Mouse (Mus musculus) liver, embryonic 15.5 days (tissue): ENCODE results near the gene Ermp1. TPM values are rescaled to one million over a fixed set of nuclear protein-coding genes. Genes with fewer than 3 reads are reported as not detected.
A peak's percentile ranks its signal among the peaks of the same experiment; 100 is the strongest.
"Not testable (repeated sequence)": the region's sequence is repeated elsewhere in the genome, so short reads cannot be mapped to it uniquely, and the experiment has no call there.

Experiments used
- ATAC-seq: fragments of 200-750 bp; cut with Nextera tagmentation; 2 replicates; pipeline ENCODE4 v1.8.0; 2017; ENCODE audit warnings: moderate number of reproducible peaks, mild to moderate bottlenecking, moderate library complexity; ENCODE audit not compliant: insufficient read depth
- H3K27ac ChIP-seq: fragments of 300-500 bp; sonication (generic); replicated peaks from 2 replicates; pipeline ENCODE4 v1.5.1; 2015; ENCODE audit warnings: mild to moderate bottlenecking, inconsistent platforms
- H3K27me3 ChIP-seq: fragments of 300-500 bp; sonication (generic); 2 replicates; pipeline ENCODE4 v1.6.1; 2015; ENCODE audit warnings: mild to moderate bottlenecking, inconsistent platforms
- H3K36me3 ChIP-seq: fragments of 300-500 bp; sonication (generic); replicated peaks from 2 replicates; pipeline ENCODE4 v1.6.1; 2015; ENCODE audit warnings: moderate library complexity, mild to moderate bottlenecking, inconsistent platforms
- H3K4me1 ChIP-seq: fragments of 300-500 bp; sonication (generic); replicated peaks from 2 replicates; pipeline ENCODE4 v1.6.1; 2015; ENCODE audit warnings: inconsistent platforms
- H3K4me2 ChIP-seq: fragments of 300-500 bp; sonication (generic); 2 replicates; pipeline ENCODE4 v1.6.1; 2015; ENCODE audit warnings: moderate library complexity, mild to moderate bottlenecking, inconsistent platforms
- H3K4me3 ChIP-seq: fragments of 300-500 bp; sonication (generic); replicated peaks from 2 replicates; pipeline ENCODE4 v1.5.1; 2015; ENCODE audit warnings: mild to moderate bottlenecking, inconsistent platforms
- H3K9ac ChIP-seq: fragments of 300-500 bp; sonication (generic); 2 replicates; pipeline ENCODE4 v1.6.1; 2015; ENCODE audit warnings: moderate library complexity, mild to moderate bottlenecking, inconsistent platforms
- H3K9me3 ChIP-seq: fragments of 300-500 bp; sonication (generic); replicated peaks from 2 replicates; pipeline ENCODE4 v1.6.1; 2016; ENCODE audit warnings: inconsistent platforms
- WGBS: fragments of 180-500 bp; shearing (Covaris S2); methylation state at CpG from one replicate; pipeline ENCODE4 v1.1.7; 2015; ENCODE audit warnings: mixed read lengths; ENCODE audit not compliant: insufficient replicate concordance; 5-methylcytosine and 5-hydroxymethylcytosine counted together
- polyA plus RNA-seq: library from polyadenylated mRNA; unstranded; fragments of >200 nt; fragmentation: Nextera tagmentation; extraction: Ambion mirVana; gene quantifications from 2 replicates; pipeline ENCODE4 v1.2.1, GENCODE M21; 2015

Gene Ermp1
- polyA plus RNA-seq, 1 experiment from 2014 or later = 10.6 TPM

GRCm38 (mm10) chr19:29598981-29599380, 49.2 kb downstream of the Ermp1 start:
- Histone ChIP-seq H3K36me3 (peaks cover 62% of the 10 kb centered on the region), H3K27me3 (no peaks in the 10 kb centered on the region), H3K4me1 (no peaks in the 10 kb centered on the region), H3K9me3 (no peaks in the 10 kb centered on the region), H3K27ac (no peak overlapping the region), H3K4me2 (no peak overlapping the region), H3K9ac (no peak overlapping the region), H3K4me3 (no peak overlapping the region)
- no peak for ATAC-seq
- 81% methylated on average over 5 of the region's 5 CpGs for WGBS

- Histone ChIP-seq H3K4me2 (no peak overlapping the region), H3K27ac (no peak overlapping the region), H3K27me3 (no peaks in the 10 kb centered on the region), H3K9ac (no peak overlapping the region), H3K36me3 (peaks cover 42% of the 10 kb centered on the region), H3K9me3 (no peaks in the 10 kb centered on the region), H3K4me3 (no peak overlapping the region), H3K4me1 (no peaks in the 10 kb centered on the region)
- WGBS = 70% methylated on average over 2 of the region's 2 CpGs
- peak; percentile 47; the same call in 1 of the 2 replicates for ATAC-seq
These were observed 51.2 kb downstream of the Ermp1 start for GRCm38 (mm10) chr19:29596985-29597384.

- Histone ChIP-seq H3K4me3 (no peak overlapping the region), H3K9me3 (no peaks in the 10 kb centered on the region), H3K4me1 (no peaks in the 10 kb centered on the region), H3K9ac (no peak overlapping the region), H3K27me3 (no peaks in the 10 kb centered on the region), H3K27ac (no peak overlapping the region), H3K4me2 (no peak overlapping the region), H3K36me3 (peaks cover 42% of the 10 kb centered on the region)
- 83% methylated on average over 3 of the region's 3 CpGs for WGBS
- ATAC-seq = no peak
These were observed 51.9 kb downstream of the Ermp1 start for GRCm38 (mm10) chr19:29596276-29596675.

GRCm38 (mm10) chr19:29593783-29594182, 54.4 kb downstream of the Ermp1 start:
- peaks cover 34% of the 10 kb centered on the region for H3K36me3 ChIP-seq
- not testable (repeated sequence) for H3K4me3 ChIP-seq, ATAC-seq

GRCm38 (mm10) chr19:29583734-29584133, 64.5 kb downstream of the Ermp1 start:
- no peak for ATAC-seq
- Histone ChIP-seq H3K4me3 (no peak overlapping the region), H3K9ac (no peak overlapping the region), H3K36me3 (peaks cover 37% of the 10 kb centered on the region), H3K4me2 (no peak overlapping the region), H3K9me3 (no peaks in the 10 kb centered on the region), H3K27me3 (no peaks in the 10 kb centered on the region), H3K27ac (no peak overlapping the region), H3K4me1 (no peaks in the 10 kb centered on the region)
- WGBS = 78% methylated on average over 6 of the region's 6 CpGs

More at GRCm38 (mm10) chr19:29593783-29594182, 54.4 kb downstream of the Ermp1 start:
- H3K4me2 ChIP-seq, H3K9ac ChIP-seq, H3K27me3 ChIP-seq, H3K9me3 ChIP-seq, H3K27ac ChIP-seq, H3K4me1 ChIP-seq: not testable (repeated sequence)
- 86% methylated on average over 3 of the region's 3 CpGs for WGBS

GRCm38 (mm10) chr19:29582439-29582838, 65.8 kb downstream of the Ermp1 start:
- 71% methylated on average over 2 of the region's 2 CpGs for WGBS

GRCm38 (mm10) chr19:29566512-29566911, 81.7 kb downstream of the Ermp1 start:
- no peaks in the 10 kb centered on the region for H3K9me3 ChIP-seq
- peaks cover 15% of the 10 kb centered on the region for H3K36me3 ChIP-seq
- H3K4me1 ChIP-seq = 0 out of 2 replicates have a peak, but pooled peaks cover 3% of the 10 kb centered on the region
- no peak overlapping the region for H3K4me2 ChIP-seq
- no peak overlapping the region for H3K9ac ChIP-seq
- no peak for ATAC-seq
- 22% methylated on average over 1 of the region's 1 CpGs for WGBS
- no peak overlapping the region for H3K4me3 ChIP-seq
- H3K27ac ChIP-seq = no peak overlapping the region
- H3K27me3 ChIP-seq = no peaks in the 10 kb centered on the region

More at GRCm38 (mm10) chr19:29582439-29582838, 65.8 kb downstream of the Ermp1 start:
- Histone ChIP-seq H3K27ac (no peak overlapping the region), H3K36me3 (peaks cover 34% of the 10 kb centered on the region), H3K4me3 (no peak overlapping the region), H3K27me3 (no peaks in the 10 kb centered on the region), H3K4me1 (no peaks in the 10 kb centered on the region), H3K9ac (no peak overlapping the region), H3K9me3 (no peaks in the 10 kb centered on the region), H3K4me2 (no peak overlapping the region)
- ATAC-seq = no peak

- no peak overlapping the region for H3K27ac ChIP-seq
- no peak overlapping the region for H3K4me3 ChIP-seq
- WGBS = 58% methylated on average over 7 of the region's 7 CpGs
- H3K4me2 ChIP-seq = no peak overlapping the region
- ATAC-seq = no peak
- no peak overlapping the region for H3K9ac ChIP-seq
- H3K36me3 ChIP-seq = 0 out of 2 replicates have a peak, but pooled peaks cover 2% of the 10 kb centered on the region
- no peaks in the 10 kb centered on the region for H3K27me3 ChIP-seq
- H3K9me3 ChIP-seq = no peaks in the 10 kb centered on the region
- H3K4me1 ChIP-seq = 0 out of 2 replicates have a peak, but pooled peaks cover 3% of the 10 kb centered on the region
These were observed 84.9 kb downstream of the Ermp1 start for GRCm38 (mm10) chr19:29563258-29563779.

GRCm38 (mm10) chr19:29562603-29563002, 85.6 kb downstream of the Ermp1 start:
- no peak overlapping the region for H3K9ac ChIP-seq
- no peaks in the 10 kb centered on the region for H3K9me3 ChIP-seq
- no peak for ATAC-seq
- H3K4me3 ChIP-seq = no peak overlapping the region
- H3K4me2 ChIP-seq = no peak overlapping the region
- H3K27me3 ChIP-seq = no peaks in the 10 kb centered on the region
- no peak overlapping the region for H3K27ac ChIP-seq
- H3K36me3 ChIP-seq = 0 out of 2 replicates have a peak, but pooled peaks cover 2% of the 10 kb centered on the region
- H3K4me1 ChIP-seq = peaks cover 4% of the 10 kb centered on the region
- WGBS = 58% methylated on average over 3 of the region's 3 CpGs

GRCm38 (mm10) chr19:29562166-29562565, 86.0 kb downstream of the Ermp1 start:
- Histone ChIP-seq H3K4me3 (no peak overlapping the region), H3K27ac (no peak overlapping the region), H3K4me1 (peaks cover 8% of the 10 kb centered on the region), H3K9me3 (no peaks in the 10 kb centered on the region), H3K36me3 (0 out of 2 replicates have a peak, but pooled peaks cover 2% of the 10 kb centered on the region), H3K9ac (no peak overlapping the region), H3K4me2 (no peak overlapping the region), H3K27me3 (no peaks in the 10 kb centered on the region)
- 74% methylated on average over 4 of the region's 4 CpGs for WGBS
- no peak for ATAC-seq
